Mouse (Mus musculus): Measurements from ENCODE around the gene Fignl1. TPM values are rescaled to one million over a fixed set of nuclear protein-coding genes. Genes with fewer than 3 reads are reported as not detected.

Gene Fignl1
- total RNA-seq, 2 experiments from 2014 or later = 0.30 to 0.36 TPM

DNA sequence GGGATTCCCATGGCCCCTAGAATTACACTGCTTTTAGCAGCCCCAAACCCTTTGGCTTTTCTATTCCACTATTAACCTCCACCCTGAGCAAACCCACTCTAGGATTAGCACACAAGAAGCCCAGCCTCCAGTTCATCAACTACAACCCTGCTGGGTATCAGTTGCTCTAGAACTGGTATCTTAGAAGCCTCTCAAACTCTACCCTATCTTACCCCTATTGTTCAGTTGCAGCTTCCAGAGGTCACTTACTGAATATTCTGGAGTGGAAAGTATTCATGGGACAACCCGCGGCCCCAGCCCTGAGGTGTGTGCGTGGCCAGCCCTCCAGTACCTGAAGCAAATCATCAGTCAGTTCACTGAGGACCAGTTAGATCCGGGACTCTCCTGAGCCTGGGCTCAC, 34.4 kb downstream of the Fignl1 start:
- intact Hi-C loops (cut with DNase I) = no loop called here

GRCm38 (mm10) chr11:11772196-11772595, 36.6 kb downstream of the Fignl1 start:
- no peak for DNase-seq
- intact Hi-C loops (cut with DNase I) = no loop called here

More for the DNA sequence above, 34.4 kb downstream of the Fignl1 start:
- no peak for DNase-seq

DNA sequence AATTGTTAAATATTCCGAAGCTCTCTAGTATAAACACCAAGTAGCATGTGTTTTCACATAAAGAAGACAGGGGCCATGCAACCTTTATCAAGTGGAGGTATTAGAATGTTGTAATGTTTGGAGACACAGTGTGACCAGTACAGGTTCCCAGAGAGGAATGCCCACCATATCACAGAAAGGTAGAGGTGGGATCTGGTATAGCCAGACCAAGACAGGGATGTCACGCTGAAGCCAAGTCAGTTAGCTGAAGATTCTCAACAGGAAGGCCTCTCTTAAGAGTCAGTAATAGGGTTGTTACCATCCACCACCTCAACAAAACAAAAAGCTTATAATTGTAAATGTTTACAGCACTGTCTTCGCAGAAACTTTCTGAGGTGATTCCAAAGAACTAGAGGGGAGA, 38.1 kb downstream of the Fignl1 start:
- intact Hi-C loops (cut with DNase I) = no loop called here
- DNase-seq = no peak

DNA sequence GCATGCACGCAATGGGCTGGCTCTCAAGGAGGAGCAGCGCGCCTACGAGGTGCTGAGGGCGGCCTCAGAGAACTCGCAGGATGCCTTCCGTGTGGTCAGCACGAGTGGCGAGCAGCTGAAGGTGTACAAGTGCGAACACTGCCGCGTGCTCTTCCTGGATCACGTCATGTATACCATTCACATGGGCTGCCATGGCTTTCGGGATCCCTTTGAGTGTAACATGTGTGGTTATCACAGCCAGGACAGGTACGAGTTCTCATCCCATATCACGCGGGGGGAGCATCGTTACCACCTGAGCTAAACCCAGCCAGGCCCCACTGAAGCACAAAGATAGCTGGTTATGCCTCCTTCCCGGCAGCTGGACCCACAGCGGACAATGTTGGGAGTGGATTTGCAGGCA, 39.5 kb downstream of the Fignl1 start:
- intact Hi-C loops (cut with DNase I) = no loop called here
- DNase-seq = no peak

GRCm38 (mm10) chr11:11768057-11768456, 40.7 kb downstream of the Fignl1 start:
- intact Hi-C loops (cut with DNase I) = no loop called here
- DNase-seq = no peak

- no peak for DNase-seq
- intact Hi-C loops (cut with DNase I) = no loop called here
Measured at GRCm38 (mm10) chr11:11766736-11767135, 42.0 kb downstream of the Fignl1 start.

- intact Hi-C loops (cut with DNase I) = no loop called here
- no peak for DNase-seq
Measured at GRCm38 (mm10) chr11:11766105-11766504, 42.7 kb downstream of the Fignl1 start.

DNA sequence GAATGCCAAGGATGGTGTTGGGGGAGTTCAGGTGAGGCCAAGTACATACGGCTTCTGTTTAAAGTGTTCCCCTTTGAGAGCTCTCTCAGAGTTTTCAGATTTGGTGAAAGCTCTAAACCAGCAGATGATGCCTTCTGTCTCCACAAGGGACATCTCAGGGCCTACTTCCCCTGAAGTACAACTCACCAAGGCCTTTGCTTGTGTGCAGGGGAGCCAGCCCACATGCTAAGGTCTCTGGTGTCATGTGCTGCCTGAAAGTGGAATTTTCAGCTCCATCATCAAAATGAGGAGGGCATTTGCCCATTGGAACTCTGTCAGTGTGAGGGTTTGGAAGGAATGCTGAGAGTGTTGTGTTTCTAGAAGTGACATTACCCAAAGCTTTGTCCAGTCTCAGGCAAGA, 43.3 kb downstream of the Fignl1 start:
- intact Hi-C loops (cut with DNase I) = no loop called here
- DNase-seq = no peak

DNA sequence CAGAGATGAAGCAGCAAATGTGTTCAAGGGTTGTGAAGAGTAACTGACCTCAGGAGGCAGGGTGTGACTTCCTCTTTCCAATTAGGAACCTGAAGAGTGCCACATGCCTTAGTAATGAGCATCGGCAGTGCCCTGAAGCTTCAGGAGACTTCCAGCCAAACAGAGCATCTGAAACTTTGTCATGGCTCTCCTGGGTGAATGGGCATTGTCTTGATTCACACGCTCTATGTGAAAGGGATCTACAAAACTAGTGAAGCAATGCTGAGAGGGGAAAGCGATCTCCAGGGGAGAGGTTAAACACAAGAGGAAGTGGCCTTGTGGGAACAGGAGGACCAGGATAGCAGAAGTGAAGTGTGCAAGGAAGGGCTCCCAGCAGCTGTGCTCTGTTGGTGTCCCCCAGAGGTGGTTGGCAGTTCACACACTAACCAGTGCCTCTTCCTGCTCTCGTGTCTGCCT, 45.5 kb downstream of the Fignl1 start:
- DNase-seq = no peak
- intact Hi-C loops (cut with DNase I) = no loop called here

GRCm38 (mm10) chr11:11758883-11759282, 49.9 kb downstream of the Fignl1 start:
- intact Hi-C loops (cut with DNase I) = no loop called here

DNA sequence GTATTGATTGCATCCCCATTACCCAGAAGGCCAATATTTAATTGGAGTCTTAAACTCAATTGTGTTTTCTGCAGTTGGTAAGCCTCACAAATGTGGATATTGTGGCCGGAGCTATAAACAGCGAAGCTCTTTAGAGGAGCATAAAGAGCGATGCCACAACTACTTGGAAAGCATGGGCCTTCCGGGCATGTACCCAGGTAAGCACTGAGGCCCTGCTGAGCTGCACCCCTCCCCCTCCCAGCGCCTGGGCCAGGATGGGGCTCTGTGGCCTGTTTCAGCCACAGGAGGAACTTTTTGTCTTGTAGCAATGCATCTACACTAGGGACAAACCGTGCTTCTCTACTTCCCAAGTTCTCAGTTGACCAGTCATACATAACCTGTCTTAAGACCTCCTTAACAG, 50.6 kb downstream of the Fignl1 start:
- intact Hi-C loops (cut with DNase I) = no loop called here
- no peak for DNase-seq

More at GRCm38 (mm10) chr11:11758883-11759282, 49.9 kb downstream of the Fignl1 start:
- DNase-seq = no peak

DNA sequence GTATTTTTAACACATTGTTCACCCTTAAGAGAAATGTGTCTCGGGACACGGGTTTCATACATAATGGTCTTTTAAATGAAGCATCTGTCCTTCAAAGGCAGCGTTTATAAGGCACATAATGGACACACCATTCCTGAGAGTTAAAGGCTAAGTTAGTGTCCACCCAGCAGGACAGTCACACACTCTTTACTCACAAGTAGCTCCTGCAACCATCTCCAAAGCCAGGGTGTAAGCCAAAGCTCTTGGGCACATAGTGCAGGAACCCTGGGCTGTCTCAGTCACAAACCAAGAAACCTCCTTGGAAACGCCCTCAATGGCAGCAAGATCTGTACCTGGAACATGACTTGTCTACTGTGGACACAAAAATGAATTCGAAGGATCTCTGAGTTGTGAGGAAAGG, 55.9 kb downstream of the Fignl1 start:
- intact Hi-C loops (cut with DNase I) = no loop called here
- DNase-seq = no peak

DNA sequence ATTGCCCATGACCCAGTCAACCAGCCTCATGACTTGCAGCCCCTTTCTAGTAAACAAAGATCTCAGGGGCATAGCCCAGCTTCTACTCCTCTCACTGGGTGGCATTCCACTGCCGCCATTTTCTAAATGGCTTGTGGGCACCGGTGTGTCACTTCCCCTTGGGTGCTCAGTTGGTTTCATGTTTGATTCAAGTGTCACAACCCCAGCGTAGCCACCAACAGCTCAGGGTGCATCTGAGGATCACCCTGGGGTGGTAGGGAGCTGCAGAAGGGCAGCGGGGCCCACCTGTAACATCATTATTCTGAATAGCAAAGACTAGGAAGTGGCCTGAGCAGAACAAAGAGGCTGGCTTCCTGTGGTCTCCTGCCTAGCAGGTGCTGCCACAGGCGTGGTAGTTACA, 57.7 kb downstream of the Fignl1 start:
- intact Hi-C loops (cut with DNase I) = no loop called here

DNA sequence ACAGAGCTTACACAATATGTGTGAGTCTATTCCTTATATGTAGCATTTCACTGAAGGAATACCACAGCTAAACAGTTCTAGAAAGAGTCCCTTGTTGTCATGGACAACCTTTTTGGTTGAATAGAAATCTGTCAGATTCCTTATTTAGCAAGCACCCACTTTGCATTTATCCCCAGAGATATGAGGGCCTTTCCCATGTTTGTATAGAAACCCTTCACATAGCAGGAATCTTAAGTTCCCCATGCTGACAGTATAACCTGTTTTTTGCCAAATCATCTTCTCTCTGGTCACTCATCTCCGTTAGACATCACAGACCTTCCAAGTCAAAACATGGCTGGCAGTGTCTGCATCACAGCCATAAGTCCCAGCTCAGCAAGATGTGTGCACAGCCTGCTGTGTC, 64.5 kb downstream of the Fignl1 start:
- intact Hi-C loops (cut with DNase I) = no loop called here
- DNase-seq = no peak

More for the DNA sequence above, 57.7 kb downstream of the Fignl1 start:
- no peak for DNase-seq

- intact Hi-C loops (cut with DNase I) = no loop called here
- peak in 1 of 2 experiments; percentile 14 for DNase-seq
Measured at GRCm38 (mm10) chr11:11742626-11743025, 66.1 kb downstream of the Fignl1 start.

DNA sequence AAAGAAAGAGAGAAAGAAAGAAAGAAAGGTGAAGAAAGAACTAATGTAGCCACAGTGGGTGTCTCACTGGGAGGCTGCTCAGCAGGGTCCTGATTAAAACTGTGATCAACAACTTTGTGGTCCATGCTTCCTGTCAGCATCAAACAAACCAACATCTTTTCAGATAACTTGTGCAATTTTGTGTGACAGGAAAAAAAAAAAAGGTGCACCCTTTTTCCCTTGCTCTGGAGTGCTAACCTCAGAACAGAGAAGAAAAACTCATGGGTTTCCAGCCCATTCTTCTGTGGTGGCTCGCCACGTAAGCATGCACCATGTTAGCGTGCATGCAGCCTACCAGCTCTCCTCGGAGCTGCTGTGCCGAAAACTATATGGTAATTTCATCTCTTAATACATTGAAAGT, 67.2 kb downstream of the Fignl1 start:
- DNase-seq = no peak
- intact Hi-C loops (cut with DNase I) = no loop called here

GRCm38 (mm10) chr11:11740603-11741002, 68.2 kb downstream of the Fignl1 start:
- intact Hi-C loops (cut with DNase I) = no loop called here
- DNase-seq = no peak

GRCm38 (mm10) chr11:11739054-11739453, 69.7 kb downstream of the Fignl1 start:
- intact Hi-C loops (cut with DNase I) = no loop called here
- no peak for DNase-seq

GRCm38 (mm10) chr11:11737562-11737961, 71.2 kb downstream of the Fignl1 start:
- intact Hi-C loops (cut with DNase I) = no loop called here
- DNase-seq = no peak

All from gastrocnemius, postnatal 36 days (tissue).